Mouse (Mus musculus) lung, embryonic 16.5 days (tissue): ENCODE data around the gene Cpxm2. TPM values are rescaled to one million over a fixed set of nuclear protein-coding genes. Genes with fewer than 3 reads are reported as not detected.

Source experiments
- polyA plus RNA-seq: library from polyadenylated mRNA; unstranded; fragments of >200 nt; fragmentation: Nextera tagmentation; extraction: Ambion mirVana; gene quantifications from 2 replicates; pipeline ENCODE4 v1.2.1, GENCODE M21; 2015

Gene Cpxm2
- polyA plus RNA-seq, 1 experiment from 2014 or later: 1.7 TPM

Other genes starting within 250 kb of the Cpxm2 start
- gene Gpr26, start 188.3 kb downstream of the Cpxm2 start, polyA plus RNA-seq: not detected in 2 replicates
- gene Chst15, start 162.5 kb upstream of the Cpxm2 start, polyA plus RNA-seq: 22.3 and 24.8 TPM in 2 replicates